Mouse (Mus musculus): ENCODE data around the gene Syt10. TPM values are rescaled to one million over a fixed set of nuclear protein-coding genes. Genes with fewer than 3 reads are reported as not detected.
A peak's percentile ranks its signal among the peaks of the same experiment; 100 is the strongest.
"Not testable (repeated sequence)": the region's sequence is repeated elsewhere in the genome, so short reads cannot be mapped to it uniquely, and the experiment has no call there.

The Syt10 gene
- 2.2 and 2.4 TPM in 2 replicates for polyA plus RNA-seq (2015; fragmentation: Nextera tagmentation; extraction: Ambion mirVana)

- Histone ChIP-seq H3K4me1 (ENCODE audit: control insufficient read depth, insufficient read depth, low read depth, low read length) (peaks cover 4% of the 10 kb centered on the region; the same call in 1 of the 2 replicates), H3K9me3 (ENCODE audit: control insufficient read depth, low read length) (no peaks in the 10 kb centered on the region), H3K36me3 (ENCODE audit: control insufficient read depth, insufficient read depth, low read length) (no peaks in the 10 kb centered on the region), H3K27me3 (replicated peaks; ENCODE audit: control insufficient read depth, insufficient read depth, low read length) (peaks cover 9% of the 10 kb centered on the region), H3K4me2 (ENCODE audit: low read length) (peak within 1 kb of the TSS; percentile 98), H3K27ac (ENCODE audit: low read depth, low read length) (no peak within 1 kb of the TSS), H3K9ac (ENCODE audit: low read depth, low read length) (peak within 1 kb of the TSS; percentile 60), H3K4me3 (ENCODE audit: low read length) (peak within 1 kb of the TSS; percentile 65)
- WGBS, result under 1% methylated on average over 40 of the region's 53 CpGs
- ATAC-seq, result peak; percentile 88
Measured at GRCm38 (mm10) chr15:89841364-89842017, at the start of gene Syt10. Gene Syt10 (minus strand): TSS chr15:89841860.

- Histone ChIP-seq H3K27me3 (replicated peaks; ENCODE audit: control insufficient read depth, insufficient read depth, low read length) (no peaks in the 10 kb centered on the region), H3K9me3 (ENCODE audit: control insufficient read depth, low read length) (no peaks in the 10 kb centered on the region), H3K36me3 (ENCODE audit: control insufficient read depth, insufficient read depth, low read length) (no peaks in the 10 kb centered on the region), H3K4me3 (ENCODE audit: low read length) (no peak overlapping the region), H3K4me1 (ENCODE audit: control insufficient read depth, insufficient read depth, low read depth, low read length) (no peaks in the 10 kb centered on the region), H3K9ac (ENCODE audit: low read depth, low read length) (no peak overlapping the region), H3K27ac (ENCODE audit: low read depth, low read length) (no peak overlapping the region), H3K4me2 (ENCODE audit: low read length) (no peak overlapping the region)
- WGBS, result 99% methylated on average over 2 of the region's 2 CpGs
- no peak for ATAC-seq
Measured at GRCm38 (mm10) chr15:89883799-89884198, 42.1 kb upstream of the Syt10 start.

- Histone ChIP-seq H3K4me3 (ENCODE audit: low read length) (no peak overlapping the region), H3K9me3 (ENCODE audit: control insufficient read depth, low read length) (no peaks in the 10 kb centered on the region), H3K27ac (ENCODE audit: low read depth, low read length) (no peak overlapping the region), H3K4me1 (ENCODE audit: control insufficient read depth, insufficient read depth, low read depth, low read length) (no peaks in the 10 kb centered on the region), H3K4me2 (ENCODE audit: low read length) (no peak overlapping the region), H3K9ac (ENCODE audit: low read depth, low read length) (no peak overlapping the region), H3K36me3 (ENCODE audit: control insufficient read depth, insufficient read depth, low read length) (no peaks in the 10 kb centered on the region), H3K27me3 (replicated peaks; ENCODE audit: control insufficient read depth, insufficient read depth, low read length) (no peaks in the 10 kb centered on the region)
- 75% methylated on average over 2 of the region's 2 CpGs for WGBS
- ATAC-seq, result no peak
Measured at GRCm38 (mm10) chr15:89878981-89879380, 37.3 kb upstream of the Syt10 start.

- Histone ChIP-seq H3K4me2 (ENCODE audit: low read length) (peak overlapping the region; percentile 28; the same call in 1 of the 2 replicates), H3K4me3 (ENCODE audit: low read length) (no peak overlapping the region), H3K27me3 (replicated peaks; ENCODE audit: control insufficient read depth, insufficient read depth, low read length) (no peaks in the 10 kb centered on the region), H3K4me1 (ENCODE audit: control insufficient read depth, insufficient read depth, low read depth, low read length) (peaks cover 2% of the 10 kb centered on the region; the same call in 1 of the 2 replicates), H3K9me3 (ENCODE audit: control insufficient read depth, low read length) (no peaks in the 10 kb centered on the region), H3K36me3 (ENCODE audit: control insufficient read depth, insufficient read depth, low read length) (no peaks in the 10 kb centered on the region), H3K9ac (ENCODE audit: low read depth, low read length) (no peak overlapping the region; the same call in 1 of the 2 replicates), H3K27ac (ENCODE audit: low read depth, low read length) (no peak overlapping the region)
- 11% methylated on average over 10 of the region's 10 CpGs for WGBS
- 0 out of 2 replicates have a peak, but pooled peaks have one; percentile 45 for ATAC-seq
Measured at GRCm38 (mm10) chr15:89816098-89816497, 25.6 kb downstream of the Syt10 start.

GRCm38 (mm10) chr15:89804478-89804877, 37.2 kb downstream of the Syt10 start:
- Histone ChIP-seq H3K9ac (ENCODE audit: low read depth, low read length) (no peak overlapping the region), H3K4me3 (ENCODE audit: low read length) (no peak overlapping the region), H3K4me1 (ENCODE audit: control insufficient read depth, insufficient read depth, low read depth, low read length) (no peaks in the 10 kb centered on the region), H3K4me2 (ENCODE audit: low read length) (no peak overlapping the region), H3K27ac (ENCODE audit: low read depth, low read length) (no peak overlapping the region), H3K9me3 (ENCODE audit: control insufficient read depth, low read length) (no peaks in the 10 kb centered on the region), H3K36me3 (ENCODE audit: control insufficient read depth, insufficient read depth, low read length) (no peaks in the 10 kb centered on the region), H3K27me3 (replicated peaks; ENCODE audit: control insufficient read depth, insufficient read depth, low read length) (no peaks in the 10 kb centered on the region)
- 90% methylated on average over 3 of the region's 3 CpGs for WGBS
- ATAC-seq, result no peak

- 69% methylated on average over 9 of the region's 9 CpGs for WGBS
- ATAC-seq, result peak; percentile 50; the same call in 1 of the 2 replicates
- no peak overlapping the region for H3K27ac ChIP-seq (ENCODE audit: low read depth, low read length)
Measured at GRCm38 (mm10) chr15:89779928-89780327, 61.7 kb downstream of the Syt10 start.

GRCm38 (mm10) chr15:89766016-89766415, 75.6 kb downstream of the Syt10 start:
- not testable (repeated sequence) for ATAC-seq; H3K4me1 ChIP-seq (ENCODE audit: control insufficient read depth, insufficient read depth, low read depth, low read length); H3K27ac ChIP-seq (ENCODE audit: low read depth, low read length); H3K9me3 ChIP-seq (ENCODE audit: control insufficient read depth, low read length); H3K4me2 ChIP-seq (ENCODE audit: low read length); H3K4me3 ChIP-seq (ENCODE audit: low read length); H3K36me3 ChIP-seq (ENCODE audit: control insufficient read depth, insufficient read depth, low read length); H3K27me3 ChIP-seq (replicated peaks; ENCODE audit: control insufficient read depth, insufficient read depth, low read length); H3K9ac ChIP-seq (ENCODE audit: low read depth, low read length)
- 86% methylated on average over 10 of the region's 13 CpGs for WGBS

More at GRCm38 (mm10) chr15:89779928-89780327, 61.7 kb downstream of the Syt10 start:
- no peaks in the 10 kb centered on the region for H3K27me3 ChIP-seq (replicated peaks; ENCODE audit: control insufficient read depth, insufficient read depth, low read length)
- peak overlapping the region; percentile 43 for H3K4me2 ChIP-seq (ENCODE audit: low read length)
- H3K9me3 ChIP-seq (ENCODE audit: control insufficient read depth, low read length), result no peaks in the 10 kb centered on the region
- no peaks in the 10 kb centered on the region for H3K4me1 ChIP-seq (ENCODE audit: control insufficient read depth, insufficient read depth, low read depth, low read length)
- peak overlapping the region; percentile 6; the same call in 1 of the 2 replicates for H3K4me3 ChIP-seq (ENCODE audit: low read length)
- no peak overlapping the region for H3K9ac ChIP-seq (ENCODE audit: low read depth, low read length)
- H3K36me3 ChIP-seq (ENCODE audit: control insufficient read depth, insufficient read depth, low read length), result no peaks in the 10 kb centered on the region

GRCm38 (mm10) chr15:89733611-89734010, 108.0 kb downstream of the Syt10 start:
- H3K4me2 ChIP-seq (ENCODE audit: low read length), result no peak overlapping the region
- no peaks in the 10 kb centered on the region for H3K36me3 ChIP-seq (ENCODE audit: control insufficient read depth, insufficient read depth, low read length)
- WGBS, result 70% methylated on average over 3 of the region's 3 CpGs
- no peak for ATAC-seq
- no peak overlapping the region for H3K27ac ChIP-seq (ENCODE audit: low read depth, low read length)
- no peaks in the 10 kb centered on the region for H3K9me3 ChIP-seq (ENCODE audit: control insufficient read depth, low read length)
- no peak overlapping the region for H3K9ac ChIP-seq (ENCODE audit: low read depth, low read length)
- H3K4me1 ChIP-seq (ENCODE audit: control insufficient read depth, insufficient read depth, low read depth, low read length), result no peaks in the 10 kb centered on the region
- no peak overlapping the region for H3K4me3 ChIP-seq (ENCODE audit: low read length)
- H3K27me3 ChIP-seq (replicated peaks; ENCODE audit: control insufficient read depth, insufficient read depth, low read length), result no peaks in the 10 kb centered on the region

All from hindbrain, embryonic 16.5 days (tissue).